Comparison of ENCODE assay signal across 8 mouse cellular contexts in genomic region chr2:166035725-166036124, GRCm38 (mm10). TPM values are rescaled to one million over a fixed set of nuclear protein-coding genes. Genes with fewer than 3 reads are reported as not detected.
DNase-seq lines count a peak whose midpoint lies in the region; ATAC-seq and TF ChIP-seq lines count a peak whose summit lies in the region.

No protein-coding gene starts in this region.

- H3K4me1 ChIP-seq in limb, embryonic 11.5 days (ENCODE audit: control insufficient read depth, insufficient read depth, low read length) = peaks cover 7% of the 10 kb centered on the region
- H3K4me1 ChIP-seq in limb, embryonic 10.5 days = peaks cover 38% of the 10 kb centered on the region
- H3K4me1 ChIP-seq in heart, postnatal 0 days (ENCODE audit: control insufficient read depth, insufficient read depth) = peaks cover 19% of the 10 kb centered on the region
- peaks cover 9% of the 10 kb centered on the region for H3K4me1 ChIP-seq in lung, embryonic 14.5 days (ENCODE audit: insufficient read depth)
- peaks cover 9% of the 10 kb centered on the region for H3K4me1 ChIP-seq in midbrain, embryonic 14.5 days (ENCODE audit: control insufficient read depth, insufficient read depth, low read length)

- DNase-seq in limb, embryonic 11.5 days (ENCODE audit: low spot score) = peak; percentile 46
- no peak for DNase-seq in limb, embryonic 10.5 days (ENCODE audit: low spot score)
- DNase-seq in NIH3T3 (ENCODE audit: low read depth) = peak; percentile 84
- DNase-seq in cerebellum, postnatal 36 days = peak; percentile 22 to 38
- DNase-seq in heart, postnatal 0 days (ENCODE audit: low spot score) = peak; percentile 57
- peak; percentile 66 for DNase-seq in lung, embryonic 14.5 days
- DNase-seq in testis, postnatal 10 days (ENCODE audit: low spot score) = peak; percentile 53
- DNase-seq in midbrain, embryonic 14.5 days = no peak

- no peaks in the 10 kb centered on the region for H3K9me3 ChIP-seq in limb, embryonic 11.5 days (ENCODE audit: control insufficient read depth, low read length)
- H3K9me3 ChIP-seq in limb, embryonic 10.5 days (replicated peaks) = no peaks in the 10 kb centered on the region
- no peaks in the 10 kb centered on the region for H3K9me3 ChIP-seq in heart, postnatal 0 days (replicated peaks; ENCODE audit: control insufficient read depth, low read length)
- no peaks in the 10 kb centered on the region for H3K9me3 ChIP-seq in lung, embryonic 14.5 days (ENCODE audit: low read depth, low read length)
- no peaks in the 10 kb centered on the region for H3K9me3 ChIP-seq in midbrain, embryonic 14.5 days (ENCODE audit: control insufficient read depth, low read length)

- no peaks in the 10 kb centered on the region for H3K27me3 ChIP-seq in limb, embryonic 11.5 days (ENCODE audit: control insufficient read depth, insufficient read depth, low read length)
- H3K27me3 ChIP-seq in limb, embryonic 10.5 days (ENCODE audit: low read depth, poor library complexity, severe bottlenecking) = no peaks in the 10 kb centered on the region
- no peaks in the 10 kb centered on the region for H3K27me3 ChIP-seq in heart, postnatal 0 days (ENCODE audit: control insufficient read depth, insufficient read depth, low read length)
- no peaks in the 10 kb centered on the region for H3K27me3 ChIP-seq in lung, embryonic 14.5 days (ENCODE audit: insufficient read depth, low read length)
- no peaks in the 10 kb centered on the region for H3K27me3 ChIP-seq in midbrain, embryonic 14.5 days (ENCODE audit: control insufficient read depth, insufficient read depth, low read length)

- ATAC-seq in limb, embryonic 11.5 days (ENCODE audit: insufficient number of reproducible peaks, low FRiP score, low TSS enrichment, low read depth) = no peak
- ATAC-seq in heart, postnatal 0 days (ENCODE audit: insufficient read depth, low read depth) = peak; percentile 8; the same call in 1 of the 2 replicates
- ATAC-seq in lung, embryonic 14.5 days (ENCODE audit: insufficient read depth) = no peak
- no peak for ATAC-seq in midbrain, embryonic 14.5 days (ENCODE audit: low FRiP score, low TSS enrichment)

- 62% methylated on average over 3 of the region's 3 CpGs for WGBS in limb, embryonic 11.5 days
- 55% methylated on average over 3 of the region's 3 CpGs for WGBS in limb, embryonic 10.5 days
- 39% methylated on average over 3 of the region's 3 CpGs for WGBS in heart, postnatal 0 days
- 42% methylated on average over 3 of the region's 3 CpGs for WGBS in lung, embryonic 14.5 days
- 54% methylated on average over 3 of the region's 3 CpGs for WGBS in midbrain, embryonic 14.5 days

- H3K27ac ChIP-seq in limb, embryonic 11.5 days (replicated peaks; ENCODE audit: low read depth, low read length) = no peak overlapping the region
- no peak overlapping the region for H3K27ac ChIP-seq in limb, embryonic 10.5 days
- peak overlapping the region; percentile 53 for H3K27ac ChIP-seq in heart, postnatal 0 days (ENCODE audit: low read depth)
- no peak overlapping the region for H3K27ac ChIP-seq in lung, embryonic 14.5 days (ENCODE audit: low read depth)
- no peak overlapping the region for H3K27ac ChIP-seq in midbrain, embryonic 14.5 days (replicated peaks; ENCODE audit: low read depth, low read length)

- TF ChIP-seq EP300 in heart, postnatal 0 days (IDR thresholded peaks at IDR 0.05; ENCODE audit: low read depth) = no peak

- no peak overlapping the region for H3K4me3 ChIP-seq in limb, embryonic 11.5 days (ENCODE audit: low read depth, low read length)
- no peak overlapping the region for H3K4me3 ChIP-seq in limb, embryonic 10.5 days
- H3K4me3 ChIP-seq in heart, postnatal 0 days (ENCODE audit: low read depth, low read length) = no peak overlapping the region
- H3K4me3 ChIP-seq in lung, embryonic 14.5 days (ENCODE audit: low read depth, low read length) = no peak overlapping the region
- H3K4me3 ChIP-seq in midbrain, embryonic 14.5 days (replicated peaks; ENCODE audit: low read depth, low read length) = no peak overlapping the region

- H3K36me3 ChIP-seq in limb, embryonic 11.5 days (ENCODE audit: control insufficient read depth, insufficient read depth, low read length) = no peaks in the 10 kb centered on the region
- H3K36me3 ChIP-seq in limb, embryonic 10.5 days = peaks cover 7% of the 10 kb centered on the region; the same call in 1 of the 2 replicates
- H3K36me3 ChIP-seq in heart, postnatal 0 days (replicated peaks; ENCODE audit: control insufficient read depth, insufficient read depth, low read length) = 0 out of 2 replicates have a peak, but pooled peaks cover 4% of the 10 kb centered on the region
- 0 out of 2 replicates have a peak, but pooled peaks cover 9% of the 10 kb centered on the region for H3K36me3 ChIP-seq in lung, embryonic 14.5 days (ENCODE audit: insufficient read depth)
- H3K36me3 ChIP-seq in midbrain, embryonic 14.5 days (ENCODE audit: control insufficient read depth, insufficient read depth, low read length) = no peaks in the 10 kb centered on the region

- H3K9ac ChIP-seq in limb, embryonic 11.5 days (ENCODE audit: low read length) = no peak overlapping the region
- no peak overlapping the region; the same call in 1 of the 2 replicates for H3K9ac ChIP-seq in heart, postnatal 0 days (replicated peaks; ENCODE audit: low read depth, low read length)
- H3K9ac ChIP-seq in lung, embryonic 14.5 days = no peak overlapping the region
- H3K9ac ChIP-seq in midbrain, embryonic 14.5 days (replicated peaks; ENCODE audit: low read length) = no peak overlapping the region

- H3K4me2 ChIP-seq in limb, embryonic 11.5 days (ENCODE audit: low read depth, severe bottlenecking) = no peak overlapping the region
- peak overlapping the region; percentile 35 for H3K4me2 ChIP-seq in heart, postnatal 0 days (ENCODE audit: low read depth, low read length)
- no peak overlapping the region for H3K4me2 ChIP-seq in lung, embryonic 14.5 days
- H3K4me2 ChIP-seq in midbrain, embryonic 14.5 days (ENCODE audit: low read length) = no peak overlapping the region

- TF ChIP-seq CTCF in heart, postnatal 0 days (IDR thresholded peaks at IDR 0.05; ENCODE audit: low read depth) = peak; percentile 71
- TF ChIP-seq CTCF in lung, embryonic 14.5 days (IDR thresholded peaks at IDR 0.05; ENCODE audit: low read depth) = peak; percentile 61

RNA-seq across cellular contexts. Expression of gene Ncoa3, which starts 43.3 kb away (rescaled TPM):
- polyA plus RNA-seq in limb, embryonic 11.5 days (2014; fragmentation: Nextera tagmentation; extraction: Ambion mirVana) = 18.5 and 21.0 TPM in 2 replicates
- 15.5 and 15.7 TPM in 2 replicates for polyA plus RNA-seq in limb, embryonic 10.5 days (2016; fragmentation: Nextera tagmentation; extraction: Ambion mirVana)
- total RNA-seq in heart, postnatal 0 days (2014; rRNA removed; ENCODE audit: low replicate concordance) = 17.7 and 48.7 TPM in 2 replicates
- polyA plus RNA-seq in heart, postnatal 0 days (2015; fragmentation: Nextera tagmentation; extraction: Ambion mirVana) = 5.8 and 6.2 TPM in 2 replicates
- 17.4 and 17.7 TPM in 2 replicates for polyA plus RNA-seq in lung, embryonic 14.5 days (2014; fragmentation: Nextera tagmentation; extraction: Ambion mirVana)
- polyA plus RNA-seq in midbrain, embryonic 14.5 days (2014; fragmentation: Nextera tagmentation; extraction: Ambion mirVana) = 15.3 and 18.2 TPM in 2 replicates

Comparison
In these comparisons a context has a peak if more than half of its experiments do, and no peak if none do; other contexts are left out.
1. DNase-seq: peak in limb, embryonic 11.5 days (single experiment), NIH3T3 (single experiment), cerebellum, postnatal 36 days (2 of 2), heart, postnatal 0 days (single experiment), lung, embryonic 14.5 days (single experiment) and testis, postnatal 10 days (single experiment); none in limb, embryonic 10.5 days (single experiment) and midbrain, embryonic 14.5 days (single experiment).